Mouse (Mus musculus) midbrain, embryonic 16.5 days (tissue): Measurements from ENCODE around the gene Fh1. TPM values are rescaled to one million over a fixed set of nuclear protein-coding genes. Genes with fewer than 3 reads are reported as not detected.

ENCODE experiments used
- ATAC-seq: fragments of 200-750 bp; cut with Nextera tagmentation; 2 replicates; pipeline ENCODE4 v1.8.0; 2017; ENCODE audit warnings: moderate TSS enrichment
- H3K27ac ChIP-seq: fragments of 300-500 bp; sonication (generic); 2 replicates; pipeline ENCODE4 v1.5.1; 2014; ENCODE audit warnings: mild to moderate bottlenecking, low read length, mixed read lengths
- H3K27me3 ChIP-seq: fragments of 300-500 bp; sonication (generic); 2 replicates; pipeline ENCODE4 v1.6.1; 2014; ENCODE audit warnings: low read depth, low read length, mixed read lengths; ENCODE audit not compliant: control insufficient read depth, insufficient read depth
- H3K36me3 ChIP-seq: fragments of 300-500 bp; sonication (generic); 2 replicates; pipeline ENCODE4 v1.6.1; 2014; ENCODE audit warnings: mild to moderate bottlenecking, low read length, moderate library complexity, mixed read lengths; ENCODE audit not compliant: control insufficient read depth, insufficient read depth
- H3K4me1 ChIP-seq: fragments of 300-500 bp; sonication (generic); 2 replicates; pipeline ENCODE4 v1.6.1; 2014; ENCODE audit warnings: mild to moderate bottlenecking, low read length, mixed read lengths; ENCODE audit not compliant: control insufficient read depth, insufficient read depth
- H3K4me2 ChIP-seq: fragments of 300-500 bp; sonication (generic); 2 replicates; pipeline ENCODE4 v1.6.1; 2014; ENCODE audit warnings: mild to moderate bottlenecking, low read length, mixed read lengths
- H3K4me3 ChIP-seq: fragments of 300-500 bp; sonication (generic); 2 replicates; pipeline ENCODE4 v1.5.1; 2014; ENCODE audit warnings: low read depth, mild to moderate bottlenecking, low read length, moderate library complexity, mixed read lengths
- H3K9ac ChIP-seq: fragments of 300-500 bp; sonication (generic); 2 replicates; pipeline ENCODE4 v1.6.1; 2014; ENCODE audit warnings: low read depth, low read length, mixed read lengths
- H3K9me3 ChIP-seq: fragments of 300-500 bp; sonication (generic); replicated peaks from 2 replicates; pipeline ENCODE4 v1.6.1; 2014; ENCODE audit warnings: mild to moderate bottlenecking, low read length, mixed read lengths; ENCODE audit not compliant: control insufficient read depth, poor library complexity, severe bottlenecking
- WGBS: fragments of 180-500 bp; shearing (Covaris S2); extraction: QIAGEN DNeasy Blood & Tissue Kit; methylation state at CpG from one replicate; pipeline ENCODE4 v1.1.7; 2014; 5-methylcytosine and 5-hydroxymethylcytosine counted together
- polyA plus RNA-seq: library from polyadenylated mRNA; unstranded; fragments of >200 nt; fragmentation: Nextera tagmentation; extraction: Ambion mirVana; gene quantifications from 2 replicates; pipeline ENCODE4 v1.2.1, GENCODE M21; 2015

The Fh1 gene
- polyA plus RNA-seq, 1 experiment from 2014 or later: 91.9 TPM

DNA sequence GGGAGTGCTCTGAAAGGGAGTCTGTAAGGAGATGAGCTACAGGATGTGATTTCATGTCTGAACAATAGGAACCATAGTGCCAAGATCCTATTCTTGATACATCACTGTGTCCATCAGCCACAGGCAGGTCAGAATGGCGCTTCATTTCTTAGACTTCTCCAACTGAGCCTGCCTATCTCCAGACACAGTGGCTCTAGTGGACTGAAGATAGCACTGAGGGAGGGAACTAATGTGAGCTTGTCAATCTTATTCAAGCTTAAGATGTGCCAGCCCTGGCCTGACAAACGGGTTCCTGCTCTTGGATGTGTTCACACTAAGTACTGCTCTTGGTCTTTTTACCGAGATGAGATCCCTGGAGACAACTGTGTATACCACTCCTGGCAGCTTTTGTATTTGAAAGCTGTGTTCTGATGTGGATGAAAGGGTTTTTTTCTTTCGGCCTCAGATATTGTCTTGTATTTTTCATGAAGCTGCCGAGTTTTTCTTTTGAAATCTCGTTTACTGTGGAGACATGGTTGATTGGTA lies 59.8 kb downstream of the Fh1 start:
- Histone ChIP-seq H3K27me3 (no peaks in the 10 kb centered on the region), H3K4me1 (no peaks in the 10 kb centered on the region), H3K27ac (no peak overlapping the region), H3K4me2 (no peak overlapping the region), H3K9me3 (no peaks in the 10 kb centered on the region), H3K9ac (no peak overlapping the region), H3K36me3 (no peaks in the 10 kb centered on the region), H3K4me3 (no peak overlapping the region)
- ATAC-seq: peak; percentile 73
- 52% methylated on average over 6 of the region's 6 CpGs for WGBS

DNA sequence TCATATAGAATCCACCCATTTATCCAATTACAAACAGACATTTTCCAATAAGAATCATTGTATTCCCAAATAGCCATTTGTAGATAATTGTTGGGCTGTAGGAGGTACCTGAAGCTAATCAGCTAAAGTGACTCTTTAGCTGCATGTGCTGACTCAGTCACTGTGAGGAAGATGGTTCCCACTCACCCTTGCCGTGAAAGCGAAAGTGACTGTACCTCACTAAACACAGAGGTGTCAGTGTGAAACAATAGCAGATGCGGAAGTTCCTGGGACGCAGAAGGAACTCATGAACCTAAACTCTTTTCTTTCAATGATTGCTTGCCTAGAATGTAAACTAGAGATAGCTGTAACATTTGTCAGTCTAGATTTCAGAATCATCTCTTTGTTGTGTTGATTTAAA lies 61.1 kb downstream of the Fh1 start:
- H3K27ac ChIP-seq: no peak overlapping the region
- WGBS: 92% methylated on average over 4 of the region's 4 CpGs
- H3K36me3 ChIP-seq: no peaks in the 10 kb centered on the region
- no peaks in the 10 kb centered on the region for H3K27me3 ChIP-seq
- H3K4me1 ChIP-seq: no peaks in the 10 kb centered on the region
- no peak overlapping the region for H3K4me2 ChIP-seq
- H3K9me3 ChIP-seq: no peaks in the 10 kb centered on the region
- no peak overlapping the region for H3K4me3 ChIP-seq
- no peak for ATAC-seq
- no peak overlapping the region for H3K9ac ChIP-seq

DNA sequence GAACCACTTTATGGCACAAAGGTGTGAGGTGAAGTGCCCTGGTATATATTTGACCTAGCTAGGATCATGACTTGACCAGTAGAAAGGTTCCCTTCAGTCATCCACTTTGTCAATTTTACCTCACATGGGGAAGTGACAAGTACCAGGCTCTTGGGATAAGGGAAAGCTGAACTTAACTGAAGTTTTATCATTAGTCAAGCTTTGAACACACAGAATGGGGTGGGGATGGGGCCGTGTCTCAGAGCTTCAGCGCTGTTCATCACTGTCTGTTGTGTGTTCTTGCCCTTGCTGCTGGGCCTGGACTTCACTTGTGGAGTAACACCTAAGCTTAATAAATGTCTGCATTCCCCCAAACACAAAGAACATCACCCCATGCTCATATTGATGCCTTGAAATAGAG lies 63.1 kb downstream of the Fh1 start:
- Histone ChIP-seq H3K27ac (no peak overlapping the region), H3K36me3 (no peaks in the 10 kb centered on the region), H3K9me3 (no peaks in the 10 kb centered on the region), H3K27me3 (no peaks in the 10 kb centered on the region), H3K9ac (no peak overlapping the region), H3K4me1 (no peaks in the 10 kb centered on the region), H3K4me2 (no peak overlapping the region), H3K4me3 (no peak overlapping the region)
- 98% methylated on average over 2 of the region's 2 CpGs for WGBS
- ATAC-seq: no peak

DNA sequence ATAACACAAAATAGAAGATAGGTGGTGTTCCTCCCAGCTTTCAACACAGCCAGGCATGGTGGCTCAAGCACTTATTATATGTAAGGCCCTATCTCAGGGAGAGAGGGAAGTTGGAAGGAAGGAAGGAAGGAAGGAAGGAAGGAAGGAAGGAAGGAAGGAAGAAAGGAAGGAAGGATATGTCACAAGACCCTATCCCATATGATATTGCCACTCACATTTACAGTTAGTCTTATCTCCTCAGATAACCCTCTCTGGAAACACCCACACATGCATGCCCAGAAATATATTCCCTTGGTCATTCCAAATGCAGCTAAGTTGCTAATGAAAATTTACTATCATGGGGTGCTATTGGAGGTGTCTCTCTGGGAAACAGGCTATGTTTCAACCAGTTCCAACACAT lies 63.6 kb downstream of the Fh1 start:
- no peaks in the 10 kb centered on the region for H3K36me3 ChIP-seq
- no peaks in the 10 kb centered on the region for H3K27me3 ChIP-seq
- H3K4me3 ChIP-seq: no peak overlapping the region
- no peaks in the 10 kb centered on the region for H3K9me3 ChIP-seq
- no peak for ATAC-seq
- H3K27ac ChIP-seq: no peak overlapping the region
- no peak overlapping the region for H3K9ac ChIP-seq
- no peak overlapping the region for H3K4me2 ChIP-seq
- H3K4me1 ChIP-seq: no peaks in the 10 kb centered on the region

DNA sequence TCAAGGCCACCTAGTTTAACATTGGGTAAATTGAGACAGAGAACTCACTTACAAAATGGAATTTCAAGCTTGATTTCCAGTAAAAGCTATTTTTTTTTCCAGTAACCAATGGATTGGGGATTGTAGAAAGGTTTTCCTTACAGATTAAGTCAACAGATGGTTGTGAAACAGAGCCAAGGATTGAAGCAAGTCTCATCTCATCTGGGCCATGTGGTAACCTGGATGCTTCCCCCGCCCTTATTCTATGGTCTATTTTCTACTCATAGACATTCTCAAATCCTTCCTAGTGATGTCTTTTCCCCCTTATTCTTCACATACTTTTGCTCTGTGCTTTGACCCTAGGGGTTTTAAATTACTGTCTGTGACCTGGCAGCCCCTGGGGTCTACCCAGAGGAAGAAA lies 70.8 kb downstream of the Fh1 start:
- Histone ChIP-seq H3K27me3 (no peaks in the 10 kb centered on the region), H3K9ac (no peak overlapping the region), H3K9me3 (no peaks in the 10 kb centered on the region), H3K27ac (no peak overlapping the region), H3K4me2 (no peak overlapping the region), H3K4me1 (no peaks in the 10 kb centered on the region), H3K4me3 (no peak overlapping the region), H3K36me3 (no peaks in the 10 kb centered on the region)
- 87% methylated on average over 1 of the region's 1 CpGs for WGBS
- no peak for ATAC-seq

DNA sequence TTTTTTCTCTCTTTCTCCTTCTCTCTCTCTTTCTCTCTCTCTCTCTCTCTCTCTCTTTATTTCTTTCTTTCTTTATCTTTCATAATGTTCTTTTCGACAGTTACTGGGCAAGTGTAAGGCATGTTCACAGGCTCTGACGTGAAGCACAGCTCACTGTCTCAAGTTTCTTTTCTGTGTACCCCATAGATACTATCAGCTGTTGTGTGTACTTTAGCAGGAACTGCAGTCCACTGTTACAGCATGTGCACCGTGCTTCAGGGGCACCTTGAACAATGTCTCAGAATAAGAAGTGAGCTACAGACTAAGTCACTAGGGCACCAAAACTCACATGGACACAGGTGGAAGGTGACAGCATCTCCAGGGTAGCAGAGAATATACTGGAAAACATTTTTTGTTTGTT lies 73.0 kb downstream of the Fh1 start:
- no peak overlapping the region for H3K4me2 ChIP-seq
- no peak for ATAC-seq
- no peak overlapping the region for H3K27ac ChIP-seq
- no peaks in the 10 kb centered on the region for H3K36me3 ChIP-seq
- no peaks in the 10 kb centered on the region for H3K4me1 ChIP-seq
- WGBS: 88% methylated on average over 3 of the region's 3 CpGs
- no peak overlapping the region for H3K9ac ChIP-seq
- H3K9me3 ChIP-seq: no peaks in the 10 kb centered on the region
- H3K4me3 ChIP-seq: no peak overlapping the region
- H3K27me3 ChIP-seq: no peaks in the 10 kb centered on the region

DNA sequence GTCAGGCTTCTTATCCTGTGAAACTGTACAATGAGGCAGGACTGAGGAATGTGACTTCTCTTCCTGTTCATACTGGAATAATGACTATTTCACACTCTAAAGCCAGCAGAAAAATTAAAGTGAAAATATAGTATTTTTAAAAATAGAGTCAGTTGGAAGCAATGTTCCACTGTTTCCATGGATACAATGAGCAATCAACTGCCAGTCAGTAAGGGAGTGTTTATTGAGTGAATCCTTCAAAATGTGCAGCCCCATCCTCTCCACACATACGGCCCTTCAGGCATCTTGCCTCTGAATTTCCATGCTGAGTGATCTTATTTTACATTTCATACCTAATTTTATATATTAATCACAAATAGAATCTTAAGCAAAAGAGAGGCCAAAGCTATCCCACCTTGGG lies 74.8 kb downstream of the Fh1 start:
- no peak overlapping the region for H3K4me2 ChIP-seq
- WGBS: 66% methylated on average over 1 of the region's 1 CpGs
- no peak overlapping the region for H3K9ac ChIP-seq
- H3K4me3 ChIP-seq: no peak overlapping the region
- no peak overlapping the region for H3K27ac ChIP-seq
- H3K4me1 ChIP-seq: no peaks in the 10 kb centered on the region
- H3K9me3 ChIP-seq: no peaks in the 10 kb centered on the region
- no peaks in the 10 kb centered on the region for H3K36me3 ChIP-seq
- no peaks in the 10 kb centered on the region for H3K27me3 ChIP-seq
- ATAC-seq: 0 out of 2 replicates have a peak, but pooled peaks have one; percentile 58

Other genes with a start within 250 kb of the Fh1 start
- gene Rgs7, start 133.1 kb downstream of the Fh1 start, polyA plus RNA-seq: 42.9 and 44.9 TPM in 2 replicates
- 0.11 TPM in 1 of 2 replicates, not detected in the other for gene Kmo, start 5.3 kb downstream of the Fh1 start, polyA plus RNA-seq
- gene Opn3, start 67.1 kb upstream of the Fh1 start, polyA plus RNA-seq: 8.6 and 9.8 TPM in 2 replicates
- 3.6 and 4.2 TPM in 2 replicates for gene Chml, start 67.3 kb upstream of the Fh1 start, polyA plus RNA-seq
- gene Wdr64, start 73.0 kb upstream of the Fh1 start, polyA plus RNA-seq: not detected in 2 replicates